Mouse (Mus musculus) adrenal gland, postnatal 4 days (tissue): Measurements from ENCODE around the gene Mag. TPM values are rescaled to one million over a fixed set of nuclear protein-coding genes. Genes with fewer than 3 reads are reported as not detected.

Experiments used
- DNase-seq, 2 experiments: peaks; one replicate each; pipeline ENCODE4 v3.0.0; 2021 to 2022; ENCODE audit warnings: low spot score in 2 of 2, mixed read lengths in 2 of 2
- total RNA-seq, 2 experiments: library from RNA; stranded (reverse); gene quantifications; 2 replicates each; pipeline ENCODE4 v1.2.3; 2021

The Mag gene
- total RNA-seq, 2 experiments from 2014 or later = 0.45 to 1.4 TPM

GRCm38 (mm10) chr7:30880176-30880575 lies 34.5 kb downstream of the Mag start, which contains the start of gene Cd22:
Gene Cd22, minus strand, starts transcription at chr7:30880342.
- no peak for DNase-seq

GRCm38 (mm10) chr7:30878950-30879349 lies 35.7 kb downstream of the Mag start:
- no peak for DNase-seq

- peak; percentile 30 to 63 for DNase-seq
Observed at GRCm38 (mm10) chr7:30873083-30873482, 41.6 kb downstream of the Mag start.

- DNase-seq = no peak
Observed at GRCm38 (mm10) chr7:30863386-30863785, 51.3 kb downstream of the Mag start.

- no peak for DNase-seq
Observed at GRCm38 (mm10) chr7:30861464-30861863, 53.2 kb downstream of the Mag start, which contains the start of gene Ffar1. Gene Ffar1, minus strand, starts transcription at chr7:30861564.

GRCm38 (mm10) chr7:30859635-30860402 lies 54.9 kb downstream of the Mag start:
- DNase-seq = no peak

- DNase-seq = peak; percentile 29 to 63
Observed at GRCm38 (mm10) chr7:30859290-30859634, 55.4 kb downstream of the Mag start.

- no peak for DNase-seq
Observed at GRCm38 (mm10) chr7:30857746-30858145, 56.9 kb downstream of the Mag start.

- DNase-seq = no peak
Observed at GRCm38 (mm10) chr7:30856078-30856477, 58.6 kb downstream of the Mag start, which contains the start of gene Ffar3. Gene Ffar3, minus strand, starts transcription at chr7:30856178.

- no peak for DNase-seq
Observed at GRCm38 (mm10) chr7:30851421-30851820, 63.3 kb downstream of the Mag start.

Other genes with a start within 250 kb of the Mag start
- gene Haus5, start 249.9 kb downstream of the Mag start, total RNA-seq = 10 to 100 TPM; 20.8 to 22.9 TPM
- gene Pmis2, start 243.3 kb downstream of the Mag start, total RNA-seq = not detected
- gene 2200002J24Rik, start 215.9 kb downstream of the Mag start, total RNA-seq = 1 to 10 TPM; 3.8 to 5.2 TPM
- 1 to 10 TPM; 2.8 to 3.6 TPM for gene Atp4a, start 202.7 kb downstream of the Mag start, total RNA-seq
- 100 to 1,000 TPM; 170 to 181 TPM for gene Tmem147, start 185.3 kb downstream of the Mag start, total RNA-seq
- gene Gapdhs, start 171.2 kb downstream of the Mag start, total RNA-seq = not detected
- gene Sbsn, start 163.4 kb downstream of the Mag start, total RNA-seq = 10 to 100 TPM; 32.1 to 36.8 TPM
- gene Dmkn, start 151.1 kb downstream of the Mag start, total RNA-seq = 1 to 10 TPM; 3.2 to 4.2 TPM
- gene Krtdap, start 127.0 kb downstream of the Mag start, total RNA-seq = 1 to 10 TPM; 1.9 to 3.1 TPM
- gene Ffar2, start 91.1 kb downstream of the Mag start, total RNA-seq = 1 to 10 TPM; 2.7 to 2.9 TPM
- gene Ffar3, start 58.7 kb downstream of the Mag start, total RNA-seq = 1 to 10 TPM in 1 of 2 experiments, under 1 TPM in 1; 0.37 to 1.6 TPM
- under 1 TPM in 1 of 2 experiments, not detected in 1; 0.59 TPM for gene Ffar1, start 53.3 kb downstream of the Mag start, total RNA-seq
- gene Cd22, start 34.5 kb downstream of the Mag start, total RNA-seq = under 1 TPM; 0.73 to 0.90 TPM
- gene Hamp2, start 9.8 kb upstream of the Mag start, total RNA-seq = 10 to 100 TPM in 1 of 2 experiments, under 1 TPM in 1; 0.84 to 12.5 TPM
- 10 to 100 TPM in 1 of 2 experiments, 1 to 10 TPM in 1; 2.3 to 36.9 TPM for gene Hamp, start 29.2 kb upstream of the Mag start, total RNA-seq
- 100 to 1,000 TPM; 113 to 125 TPM for gene Usf2, start 41.9 kb upstream of the Mag start, total RNA-seq
- 10 to 100 TPM; 15.2 to 17.6 TPM for gene Lsr, start 58.6 kb upstream of the Mag start, total RNA-seq
- gene Fam187b, start 58.9 kb upstream of the Mag start, total RNA-seq = under 1 TPM; 0.68 to 0.98 TPM
- 10 to 100 TPM; 30.0 to 31.2 TPM for gene Fxyd5, start 127.6 kb upstream of the Mag start, total RNA-seq
- gene Fxyd7, start 136.6 kb upstream of the Mag start, total RNA-seq = 10 to 100 TPM in 1 of 2 experiments, 1 to 10 TPM in 1; 8.9 to 13.3 TPM
- 100 to 1,000 TPM; 141 to 173 TPM for gene Fxyd1, start 142.3 kb upstream of the Mag start, total RNA-seq
- gene Lgi4, start 144.5 kb upstream of the Mag start, total RNA-seq = 1 to 10 TPM; 6.8 to 6.9 TPM
- gene Fxyd3, start 161.8 kb upstream of the Mag start, total RNA-seq = 1 to 10 TPM; 2.0 to 5.9 TPM
- 10 to 100 TPM; 18.2 to 25.4 TPM for gene Hpn, start 200.4 kb upstream of the Mag start, total RNA-seq
- gene Scn1b, start 212.1 kb upstream of the Mag start, total RNA-seq = 10 to 100 TPM; 10.8 to 10.9 TPM
- gene Gramd1a, start 241.0 kb upstream of the Mag start, total RNA-seq = 10 to 100 TPM; 55.4 to 58.7 TPM